Comparison of ENCODE assay signal across 9 mouse cellular contexts in genomic region chr7:139020884-139021283, GRCm38 (mm10).
DNase-seq lines count a peak whose midpoint lies in the region; ATAC-seq lines count a peak whose summit lies in the region.
"Had no signal": no experiment of that assay in that cellular context is flagged by ENCODE, and none has a peak within 500 bp of the region (broad histone marks: within the 10 kb centered on the region; RNA-seq: fewer than 3 reads in every experiment).

No protein-coding gene starts in this region.

- H3K27me3 ChIP-seq in heart, embryonic 10.5 days (ENCODE audit: insufficient read depth, poor library complexity, severe bottlenecking), result peaks cover 28% of the 10 kb centered on the region; the same call in 1 of the 2 replicates

- H3K4me3 ChIP-seq in heart, embryonic 10.5 days, result peak overlapping the region; percentile 43
- H3K4me3 ChIP-seq: limb, embryonic 15.5 days had no signal

- H3K36me3 ChIP-seq in heart, embryonic 10.5 days, result no peaks in the 10 kb centered on the region
- H3K36me3 ChIP-seq: limb, embryonic 15.5 days had no signal

- peak; percentile 66 for ATAC-seq in megakaryocyte, adult 5-6 weeks (ENCODE audit: poor library complexity, severe bottlenecking)

- DNase-seq in heart, embryonic 10.5 days (ENCODE audit: low spot score), result no peak
- no peak for DNase-seq in heart, postnatal 4 days
- peak; percentile 24 for DNase-seq in embryo, embryonic 11 days
- DNase-seq in kidney, adult 8-10 months, result peak; percentile 5 to 20
- no peak for DNase-seq in adrenal gland, postnatal 4 days (ENCODE audit: low spot score in 2 of 2)
- DNase-seq in frontal cortex, postnatal 14 days (ENCODE audit: low spot score in 2 of 2), result no peak
- no peak for DNase-seq in left cerebral cortex, adult 8-10 months (ENCODE audit: low spot score in 2 of 2)

- H3K4me1 ChIP-seq in heart, embryonic 10.5 days, result peaks cover 20% of the 10 kb centered on the region

- WGBS in heart, embryonic 10.5 days, result 11% methylated on average over 20 of the region's 20 CpGs

- H3K9me3 ChIP-seq in heart, embryonic 10.5 days, result no peaks in the 10 kb centered on the region
- H3K9me3 ChIP-seq: limb, embryonic 15.5 days had no signal

- H3K27ac ChIP-seq in heart, embryonic 10.5 days, result no peak overlapping the region
- H3K27ac ChIP-seq: limb, embryonic 15.5 days had no signal

Comparison
In these comparisons a context has a peak if more than half of its experiments do, and no peak if none do; other contexts are left out.
1. DNase-seq: peak in embryo, embryonic 11 days (single experiment) and kidney, adult 8-10 months (2 of 2); none in heart, embryonic 10.5 days (single experiment), heart, postnatal 4 days (single experiment), adrenal gland, postnatal 4 days (0 of 2), frontal cortex, postnatal 14 days (0 of 2) and left cerebral cortex, adult 8-10 months (0 of 2).